Mouse (Mus musculus) thymus, postnatal 14 days (tissue): ENCODE data around the gene Cavin3.
"Not testable (repeated sequence)": the region's sequence is repeated elsewhere in the genome, so short reads cannot be mapped to it uniquely, and the experiment has no call there.

ENCODE experiments used
- DNase-seq: peaks from one replicate; pipeline ENCODE4 v3.0.0; 2021

Gene Cavin3

DNA sequence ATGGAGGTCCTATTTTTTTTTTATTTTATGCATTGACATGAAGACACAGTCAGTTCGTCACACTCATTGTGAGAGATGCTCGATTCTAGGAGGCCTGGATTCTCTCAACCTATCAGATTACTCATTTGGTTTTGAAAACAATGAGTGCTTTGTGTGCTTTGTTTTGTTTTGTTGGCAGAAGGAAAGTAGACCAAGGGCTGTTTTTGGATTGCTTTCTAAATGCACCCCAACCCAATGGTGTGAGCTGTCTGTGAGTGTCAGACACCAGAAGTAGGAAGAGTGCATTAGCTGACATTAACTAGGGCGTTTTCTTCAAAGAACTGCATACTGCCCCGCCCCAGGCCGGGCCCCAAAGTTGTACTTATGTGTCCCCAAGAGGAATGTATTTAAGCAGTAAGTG, 2.0 kb downstream of the Cavin3 start:
- no peak for DNase-seq

DNA sequence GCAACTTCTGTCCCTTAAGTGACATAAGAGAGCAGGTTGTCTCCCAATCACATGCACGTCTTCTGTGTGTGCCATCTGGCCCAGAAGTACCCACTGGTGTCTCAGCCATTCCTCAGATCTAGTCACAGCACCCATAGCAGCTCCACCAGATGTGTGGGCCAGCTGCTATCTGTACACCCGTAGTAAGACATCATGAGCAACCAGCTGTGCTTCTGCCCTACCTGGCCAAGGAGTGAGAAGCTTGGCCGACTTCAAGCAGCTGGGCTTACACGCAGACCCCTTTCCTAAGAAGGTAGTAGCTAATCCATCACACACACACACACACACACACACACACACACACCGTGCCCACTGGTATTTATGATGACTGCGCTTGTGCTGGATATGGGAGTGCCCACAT, 2.9 kb downstream of the Cavin3 start:
- no peak for DNase-seq

DNA sequence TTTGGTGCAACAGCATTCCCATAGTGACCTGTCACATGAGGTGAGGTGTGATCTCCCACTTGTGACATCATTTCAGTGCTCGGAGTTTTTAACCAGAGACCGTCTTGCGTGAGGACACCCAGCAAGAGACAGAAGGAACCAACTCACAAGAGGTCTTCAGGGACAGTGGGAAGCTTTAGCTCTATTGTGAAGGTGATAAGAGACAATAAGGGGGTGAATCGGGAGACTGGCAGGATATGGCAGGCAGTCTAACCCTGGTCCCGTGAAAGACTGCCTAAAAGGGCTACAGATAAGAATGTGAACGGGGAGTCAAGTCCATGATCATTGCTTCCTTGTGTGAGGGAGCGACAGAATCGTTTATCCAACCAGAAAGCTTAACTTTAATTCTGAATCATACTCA, 3.8 kb downstream of the Cavin3 start:
- no peak for DNase-seq

DNA sequence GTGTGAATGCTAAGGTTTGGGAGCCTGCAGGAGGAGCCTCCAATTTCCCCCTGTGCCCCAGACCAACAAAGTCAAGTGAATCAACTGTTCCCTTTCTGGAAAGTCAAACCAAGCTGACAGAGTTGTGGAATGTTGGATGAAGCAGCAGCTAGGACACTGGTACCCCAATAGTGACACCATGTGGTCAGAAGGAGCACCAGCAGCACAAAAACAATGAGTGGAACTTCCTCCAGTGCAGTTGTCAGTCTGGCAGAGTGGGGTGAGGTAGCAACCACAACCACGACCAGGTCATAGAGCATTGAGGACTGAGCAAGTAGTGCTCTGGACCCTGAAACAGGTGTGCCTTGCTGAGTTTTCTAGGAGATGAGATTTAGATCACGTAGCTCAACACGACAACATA, 4.3 kb downstream of the Cavin3 start:
- DNase-seq, result peak; percentile 8

DNA sequence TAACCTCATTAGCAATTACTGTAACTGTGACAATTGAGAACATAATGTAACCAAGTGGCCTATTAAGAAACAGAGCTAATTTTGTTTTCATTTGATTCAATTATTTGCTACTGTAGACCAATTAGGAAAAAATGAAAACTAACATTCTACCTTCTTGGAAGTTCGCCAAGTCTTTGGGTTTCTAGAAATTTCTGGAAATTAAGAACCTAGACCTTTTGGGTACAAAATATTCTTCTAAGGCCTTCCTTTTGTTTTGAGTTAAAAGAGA, 4.7 kb downstream of the Cavin3 start:
- no peak for DNase-seq

DNA sequence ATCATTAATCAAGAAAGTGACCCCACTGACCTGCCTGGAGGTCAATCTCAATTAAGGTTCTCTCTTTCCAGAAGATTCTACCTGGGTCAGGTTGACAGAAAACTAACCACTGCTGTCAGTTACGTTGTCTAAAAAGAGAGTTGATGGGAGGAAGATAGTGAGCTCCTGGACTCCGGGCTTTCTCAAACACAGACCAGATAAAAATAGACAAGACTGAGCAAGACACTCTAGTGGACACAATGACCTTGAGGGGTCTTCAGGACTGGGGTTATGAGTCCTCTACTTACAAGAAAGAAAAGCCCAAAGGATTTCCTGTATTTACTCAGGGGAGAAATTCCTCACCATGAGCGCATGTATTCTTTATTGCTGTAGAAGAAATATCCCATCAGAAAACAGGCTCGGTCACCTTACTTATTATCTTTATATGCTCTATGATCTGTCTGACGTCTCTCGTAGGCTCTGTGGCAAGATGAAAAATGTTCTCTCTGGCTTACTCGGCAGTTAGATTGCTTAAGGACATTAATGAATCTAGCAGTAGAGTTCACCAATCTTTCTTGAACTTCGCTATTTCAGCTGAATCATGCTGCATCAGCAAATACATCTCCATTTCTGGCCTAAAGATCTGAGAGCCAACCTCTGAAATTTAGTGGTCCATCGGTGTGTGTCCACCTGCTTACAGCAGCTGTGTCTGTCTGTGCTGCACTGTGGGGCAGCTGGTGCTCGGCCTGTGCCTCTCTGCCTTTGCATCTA, 5.2 kb downstream of the Cavin3 start:
- no peak for DNase-seq

DNA sequence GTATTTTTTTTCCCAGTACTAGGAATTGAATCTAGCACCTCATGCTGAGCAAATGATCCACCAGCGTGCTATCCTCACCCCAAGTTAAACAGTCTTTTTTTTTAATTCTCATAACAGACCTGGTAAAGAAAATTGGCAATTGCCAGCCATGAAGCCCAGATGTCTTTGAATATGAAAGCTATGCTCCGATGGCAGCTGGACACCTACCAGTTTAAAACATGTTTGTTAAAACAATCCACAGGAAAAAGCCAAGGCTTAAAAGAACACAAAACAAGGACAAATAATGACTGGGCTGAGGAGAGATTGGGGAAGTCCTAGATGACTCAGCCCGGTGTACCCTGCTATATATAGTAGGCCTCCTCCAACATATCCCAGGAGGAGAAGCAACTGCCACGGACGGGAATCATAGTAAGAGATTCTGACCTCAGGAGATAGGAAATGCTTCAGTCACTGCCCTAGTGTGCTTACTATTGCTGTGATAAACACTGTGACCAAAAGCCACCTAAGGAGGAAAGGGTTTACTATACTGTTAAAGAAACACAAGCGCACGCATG, 6.6 kb downstream of the Cavin3 start:
- DNase-seq, result no peak

DNA sequence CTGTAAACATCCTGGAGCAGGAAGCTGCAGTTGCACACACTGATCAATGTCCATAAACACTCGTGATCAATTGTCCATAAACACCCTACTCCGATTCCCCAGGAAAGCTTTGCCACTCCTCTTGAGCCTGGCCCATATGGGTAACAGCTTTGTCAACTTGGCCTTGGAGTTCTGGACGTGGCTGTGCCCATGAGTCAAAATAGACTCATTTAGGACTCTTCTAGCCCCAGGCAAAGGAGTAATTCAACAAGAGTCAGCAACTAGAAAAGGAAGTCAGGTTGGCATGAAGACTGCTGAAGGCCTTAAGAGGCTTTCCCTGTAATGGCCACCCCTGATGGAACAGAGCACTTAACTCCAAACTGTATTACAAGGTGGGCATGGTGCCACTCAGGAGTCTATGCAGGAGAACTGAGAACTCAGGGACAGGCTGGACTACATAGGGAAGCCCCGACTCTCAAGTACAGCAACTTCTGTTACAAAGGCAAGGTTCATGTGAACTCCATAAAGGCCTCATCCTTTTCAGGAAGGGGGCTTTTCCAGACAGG, 7.3 kb downstream of the Cavin3 start:
- no peak for DNase-seq

DNA sequence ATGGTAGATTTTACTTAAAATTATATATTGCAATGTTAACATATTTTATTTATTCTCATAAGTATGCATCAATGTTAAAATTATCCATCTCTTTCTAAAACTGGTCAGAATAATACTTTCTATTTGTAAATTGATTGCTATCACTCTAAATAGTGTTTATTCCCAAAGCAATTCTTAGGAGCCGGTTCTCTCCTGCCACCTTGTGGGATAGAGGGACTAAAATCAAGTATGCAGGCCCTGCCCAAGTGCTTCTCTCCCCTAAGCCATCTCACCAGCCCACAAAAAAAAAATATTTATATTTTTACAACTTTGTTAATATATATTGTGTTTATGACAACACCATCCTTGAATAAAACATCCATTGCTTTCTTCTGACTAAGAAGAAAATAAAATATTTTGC, 9.5 kb downstream of the Cavin3 start:
- no peak for DNase-seq

DNA sequence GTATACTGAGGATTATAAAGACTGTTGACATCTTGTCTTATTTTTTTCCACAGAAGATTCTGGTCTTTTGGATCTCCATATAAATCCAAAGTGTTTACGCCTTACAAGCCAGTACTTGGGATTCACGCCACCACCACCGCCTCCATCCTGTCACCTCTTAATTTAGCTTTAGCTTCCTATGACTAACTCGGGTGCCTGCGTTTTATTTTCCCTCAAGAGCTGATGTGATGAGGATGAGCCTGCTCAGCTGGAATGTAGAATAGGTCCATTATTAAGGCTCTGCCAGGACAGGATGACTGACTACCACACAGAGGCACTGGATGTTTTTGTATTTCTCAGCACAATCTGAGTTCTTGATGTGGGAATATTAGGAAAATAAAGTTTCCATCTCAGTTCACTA, 16.6 kb downstream of the Cavin3 start:
- DNase-seq, result not testable (repeated sequence)

DNA sequence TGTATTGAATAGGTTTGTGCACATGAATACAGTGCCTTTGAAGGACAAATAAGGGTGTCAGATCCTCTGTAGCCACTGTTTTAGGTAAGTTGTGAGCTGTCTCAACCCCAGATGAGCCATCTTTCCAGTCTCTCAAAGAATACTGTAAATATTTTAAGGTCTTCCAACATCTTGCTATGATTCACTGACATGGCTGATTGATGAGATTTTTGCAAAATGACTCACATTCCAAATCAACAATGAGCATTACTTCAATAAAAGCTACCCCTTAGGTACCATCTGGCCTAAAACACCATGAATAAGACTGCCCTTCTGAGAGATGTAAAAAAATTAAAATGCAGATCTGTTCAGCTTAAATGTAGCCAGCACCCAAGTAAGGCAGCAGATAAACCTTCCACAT, 23.6 kb downstream of the Cavin3 start:
- DNase-seq, result no peak

DNA sequence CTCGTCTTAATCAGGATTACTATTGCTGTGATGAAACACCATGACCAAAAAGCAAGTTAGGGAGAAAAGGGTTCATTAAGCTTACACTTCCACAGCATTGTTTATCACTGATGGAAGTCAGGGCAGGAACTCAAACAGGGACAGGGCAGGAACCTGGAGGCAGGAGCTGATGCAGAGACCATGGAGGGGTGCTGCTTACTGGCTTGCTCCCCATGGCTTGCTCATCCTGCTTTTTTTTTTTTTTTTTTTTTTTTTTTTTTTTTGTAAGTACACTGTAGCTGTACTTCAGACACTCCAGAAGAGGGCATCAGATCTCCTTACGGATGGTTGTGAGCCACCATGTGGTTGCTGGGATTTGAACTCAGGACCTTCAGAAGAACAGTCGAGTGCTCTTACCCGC, 28.8 kb downstream of the Cavin3 start:
- DNase-seq, result not testable (repeated sequence)

DNA sequence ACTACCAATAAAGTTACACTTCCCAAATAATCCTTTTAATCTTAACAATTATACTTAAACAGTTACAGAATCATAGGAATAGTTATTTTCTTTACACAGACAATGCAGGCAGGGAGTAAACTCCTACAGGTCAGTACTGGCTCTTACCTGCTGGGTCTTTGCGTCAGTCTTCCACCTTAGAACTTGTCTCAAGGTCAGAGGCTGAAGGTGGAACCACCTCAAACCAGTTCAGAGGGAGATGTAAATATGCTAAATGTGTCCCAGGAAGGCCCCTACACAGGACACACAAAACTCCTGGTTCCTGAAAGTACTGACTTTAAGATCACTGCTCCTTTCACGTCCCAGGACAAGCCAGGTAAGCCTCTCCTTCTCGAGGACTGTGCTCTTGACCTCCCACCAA, 37.0 kb downstream of the Cavin3 start:
- DNase-seq, result no peak

DNA sequence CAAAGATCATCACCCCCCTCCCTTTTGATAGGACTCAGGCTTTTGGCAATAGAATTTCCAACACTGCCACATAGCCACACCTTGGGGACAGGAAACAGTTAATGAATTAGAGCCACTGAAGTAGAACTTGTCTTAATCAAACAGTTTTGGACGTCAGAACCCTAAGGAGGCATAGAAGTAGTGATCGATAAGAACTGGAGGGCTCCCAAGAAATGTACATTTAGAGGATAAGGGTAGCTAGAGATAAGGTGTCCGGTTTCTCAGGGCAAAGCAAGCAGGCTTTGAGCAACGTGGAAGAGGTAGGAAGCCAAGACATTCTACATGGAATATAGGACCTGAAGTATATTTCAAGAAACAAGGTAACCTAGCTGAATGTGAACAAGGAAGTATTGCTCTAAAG, 40.7 kb downstream of the Cavin3 start:
- DNase-seq, result no peak

DNA sequence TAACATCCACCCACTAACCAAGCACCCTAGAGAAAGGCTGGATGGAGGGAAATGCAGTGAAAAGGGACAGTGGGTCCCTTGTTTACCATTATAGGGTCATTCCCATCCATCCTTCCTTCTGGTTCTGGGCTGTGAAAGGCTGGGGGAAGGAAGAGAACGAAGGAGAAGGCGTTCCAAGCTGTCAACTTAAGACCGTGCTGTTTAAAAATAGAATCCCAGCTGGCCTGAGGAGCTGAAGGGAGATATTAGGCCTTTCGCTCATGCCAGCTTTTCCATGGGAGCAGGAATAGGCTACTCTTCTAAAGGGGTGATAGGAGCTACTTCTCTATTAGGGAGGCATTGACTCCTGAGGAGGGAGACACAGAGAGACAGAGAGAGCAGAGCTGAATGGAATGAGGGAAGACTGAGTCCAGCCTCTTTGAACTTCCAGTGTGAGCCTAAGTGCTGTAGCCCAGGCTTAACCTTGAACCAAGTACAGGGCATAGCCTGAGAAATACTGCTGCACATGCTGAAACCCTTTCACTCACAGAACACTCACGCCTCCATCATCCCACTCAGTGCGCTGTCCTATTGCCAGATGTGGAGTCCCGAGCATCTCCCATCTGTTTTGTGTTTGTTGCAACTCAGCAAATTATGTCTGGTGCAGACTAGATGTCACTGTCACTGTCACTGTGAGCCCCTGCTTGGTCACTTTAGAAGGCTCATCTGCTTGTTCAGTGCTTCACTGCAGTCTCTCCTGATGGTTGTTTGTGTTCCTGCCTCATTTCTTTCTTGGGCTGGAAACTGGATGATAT, 43.9 kb downstream of the Cavin3 start:
- no peak for DNase-seq

DNA sequence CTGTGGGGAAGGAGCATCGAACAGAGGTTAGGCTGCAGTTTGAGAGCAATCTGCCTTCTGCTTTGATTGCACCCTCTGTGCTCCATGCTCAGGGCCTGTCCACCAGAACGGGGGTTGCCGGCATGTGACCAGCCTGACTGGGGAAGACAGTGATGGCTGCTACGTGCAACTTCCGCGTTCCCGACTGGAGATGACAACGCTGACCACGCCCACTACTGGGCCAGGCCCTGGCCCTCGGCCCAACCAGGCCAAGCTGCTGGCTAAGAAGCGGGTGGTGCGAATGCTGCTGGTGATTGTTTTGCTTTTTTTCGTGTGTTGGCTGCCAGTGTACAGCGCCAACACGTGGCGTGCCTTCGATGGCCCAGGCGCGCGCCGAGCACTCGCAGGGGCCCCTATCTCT, 47.3 kb downstream of the Cavin3 start:
- no peak for DNase-seq

DNA sequence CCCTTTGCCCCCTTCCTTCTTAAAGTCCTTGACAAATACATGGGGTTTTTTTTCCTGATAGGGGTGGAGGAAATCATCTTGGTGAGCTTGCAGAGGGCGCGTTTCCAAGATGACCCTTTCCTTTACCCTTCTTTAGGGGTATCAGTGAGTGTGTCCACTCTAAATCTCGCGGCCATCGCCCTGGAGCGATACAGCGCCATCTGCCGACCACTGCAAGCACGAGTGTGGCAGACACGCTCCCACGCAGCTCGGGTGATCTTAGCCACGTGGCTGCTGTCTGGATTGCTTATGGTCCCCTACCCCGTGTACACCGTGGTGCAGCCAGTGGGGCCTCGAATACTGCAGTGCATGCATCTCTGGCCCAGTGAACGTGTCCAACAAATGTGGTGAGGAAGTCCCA, 48.2 kb downstream of the Cavin3 start:
- DNase-seq, result no peak

DNA sequence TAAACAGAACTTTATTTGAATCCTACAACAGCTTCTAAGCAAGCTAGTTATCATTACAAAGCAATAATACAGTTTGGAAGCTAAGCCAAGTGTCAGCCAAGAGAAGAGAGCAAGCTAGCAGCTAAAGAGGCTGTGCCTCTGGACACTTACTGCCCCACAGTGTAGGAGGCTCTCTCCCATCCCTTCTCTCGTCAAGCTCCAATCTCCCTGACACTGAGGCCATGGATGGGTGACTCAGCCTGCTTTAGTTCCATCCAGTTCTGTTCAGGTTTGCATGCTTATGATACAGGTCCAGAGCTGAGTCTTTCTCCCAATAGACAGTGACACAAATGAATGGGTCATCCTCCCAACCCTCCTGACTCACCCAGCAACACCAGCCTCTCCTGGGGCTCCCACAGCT, 50.0 kb downstream of the Cavin3 start:
- DNase-seq, result no peak
